Mouse (Mus musculus) testis, adult 2 months (tissue): ENCODE results near the gene Srarp.

Source experiments
- CTCF ChIP-seq: fragments of 200-500 bp; IDR thresholded peaks from 2 replicates; pipeline ENCODE4 v1.5.1; 2012; ENCODE audit warnings: low read depth, mild to moderate bottlenecking, inconsistent platforms, low read length, moderate library complexity; ENCODE audit not compliant: control insufficient read depth, insufficient read depth, insufficient replicate concordance
- POLR2A ChIP-seq: fragments of 200-500 bp; IDR thresholded peaks from 2 replicates; pipeline ENCODE4 v1.6.1; 2012; ENCODE audit warnings: low read depth, mild to moderate bottlenecking, inconsistent platforms, low read length, moderate library complexity; ENCODE audit not compliant: control insufficient read depth

DNA sequence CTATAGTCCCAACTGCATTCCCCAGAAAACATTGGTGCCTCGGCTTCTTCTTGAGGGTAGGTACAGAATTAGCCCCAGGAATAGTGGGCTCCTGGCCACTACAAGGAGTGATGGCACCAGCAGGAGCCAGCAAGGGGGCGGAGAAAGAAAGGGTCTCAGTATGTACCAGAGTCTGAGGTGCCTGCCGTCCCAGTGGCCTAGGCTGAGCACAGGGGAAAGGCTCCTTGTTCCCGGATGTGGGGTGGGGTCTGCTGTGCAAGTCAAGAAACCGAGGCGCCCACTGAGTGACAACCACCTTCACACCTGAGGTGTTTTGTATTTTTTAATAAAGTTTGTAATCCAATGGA, 31.6 kb upstream of the Srarp start:
- TF ChIP-seq POLR2A (no peak), CTCF (no peak)
